Comparison of ENCODE assay signal across 9 mouse cellular contexts in genomic region chr6:56832830-56833229, GRCm38 (mm10). TPM values are rescaled to one million over a fixed set of nuclear protein-coding genes. Genes with fewer than 3 reads are reported as not detected.
DNase-seq lines count a peak whose midpoint lies in the region; ATAC-seq and TF ChIP-seq lines count a peak whose summit lies in the region.
"Had no signal": no experiment of that assay in that cellular context is flagged by ENCODE, and none has a peak within 500 bp of the region (broad histone marks: within the 10 kb centered on the region; RNA-seq: fewer than 3 reads in every experiment).

No protein-coding gene starts in this region.

- H3K4me3 ChIP-seq in kidney, embryonic 14.5 days (ENCODE audit: low read length) = peak overlapping the region; percentile 76
- peak overlapping the region; percentile 67 for H3K4me3 ChIP-seq in hindbrain, postnatal 0 days (ENCODE audit: low read length)
- H3K4me3 ChIP-seq in myocyte = peak overlapping the region; percentile 47

- peak overlapping the region; percentile 38; the same call in 1 of the 2 replicates for H3K9ac ChIP-seq in kidney, embryonic 14.5 days (ENCODE audit: low read depth, low read length)
- H3K9ac ChIP-seq in hindbrain, postnatal 0 days (replicated peaks; ENCODE audit: low read length) = no peak overlapping the region; the same call in 1 of the 2 replicates

- TF ChIP-seq POLR2A in myocyte (IDR thresholded peaks at IDR 0.05; ENCODE audit: insufficient read length, low read depth) = no peak

- no peak for ATAC-seq in kidney, embryonic 14.5 days (ENCODE audit: low FRiP score, low TSS enrichment)
- no peak for ATAC-seq in hindbrain, postnatal 0 days

- H3K27ac ChIP-seq in kidney, embryonic 14.5 days (ENCODE audit: low read depth, low read length) = no peak overlapping the region
- H3K27ac ChIP-seq in hindbrain, postnatal 0 days = no peak overlapping the region

- H3K9me3 ChIP-seq in kidney, embryonic 14.5 days (ENCODE audit: control insufficient read depth, low read length) = no peaks in the 10 kb centered on the region
- H3K9me3 ChIP-seq in hindbrain, postnatal 0 days (ENCODE audit: low read length) = no peaks in the 10 kb centered on the region

- peaks cover 13% of the 10 kb centered on the region for H3K79me2 ChIP-seq in myocyte (ENCODE audit: control insufficient read depth, insufficient read depth)

- H3ac ChIP-seq in myocyte (ENCODE audit: control insufficient read depth, insufficient read length) = peak overlapping the region; percentile 71

- H3K27me3 ChIP-seq in kidney, embryonic 14.5 days (ENCODE audit: control insufficient read depth, insufficient read depth, low read length) = no peaks in the 10 kb centered on the region
- H3K27me3 ChIP-seq in hindbrain, postnatal 0 days (ENCODE audit: insufficient read depth, low read length) = no peaks in the 10 kb centered on the region
- no peaks in the 10 kb centered on the region for H3K27me3 ChIP-seq in myocyte (ENCODE audit: control insufficient read depth, insufficient read depth, insufficient read length)

- peak overlapping the region; percentile 70 for H3K4me2 ChIP-seq in kidney, embryonic 14.5 days (replicated peaks; ENCODE audit: low read depth, low read length)
- peak overlapping the region; percentile 78 for H3K4me2 ChIP-seq in hindbrain, postnatal 0 days (ENCODE audit: low read depth, low read length)
- peak overlapping the region; percentile 61 for H3K4me2 ChIP-seq in myocyte (ENCODE audit: low read depth)

- TF ChIP-seq CTCF in hindbrain, postnatal 0 days (IDR thresholded peaks at IDR 0.05; ENCODE audit: low read depth) = no peak

- DNase-seq in kidney, adult 9 months = no peak
- DNase-seq in embryo, embryonic 10.5 days (ENCODE audit: low spot score) = peak; percentile 22
- DNase-seq in hindbrain, postnatal 0 days (ENCODE audit: low spot score) = no peak
- DNase-seq in cerebellum, adult 8-10 months = no peak
- no peak for DNase-seq in right cerebral cortex, postnatal 36 days (ENCODE audit: low spot score in 2 of 2)
- no peak for DNase-seq in adrenal gland, adult 2 months
- DNase-seq: right cerebral cortex, postnatal 14 days had no signal

- H3K4me1 ChIP-seq in kidney, embryonic 14.5 days (ENCODE audit: control insufficient read depth, insufficient read depth, low read length) = no peaks in the 10 kb centered on the region
- H3K4me1 ChIP-seq in hindbrain, postnatal 0 days (ENCODE audit: insufficient read depth, low read length) = no peaks in the 10 kb centered on the region

- H3K36me3 ChIP-seq in kidney, embryonic 14.5 days (ENCODE audit: control insufficient read depth, insufficient read depth, low read length) = peaks cover 17% of the 10 kb centered on the region
- H3K36me3 ChIP-seq in hindbrain, postnatal 0 days (ENCODE audit: insufficient read depth, low read length) = no peaks in the 10 kb centered on the region
- peaks cover 5% of the 10 kb centered on the region for H3K36me3 ChIP-seq in myocyte (ENCODE audit: control insufficient read depth, insufficient read depth)

TF ChIP-seq in myocyte, 11 proteins besides CTCF, POLR2A, EP300 and RAD21:
- TF ChIP-seq USF1 (IDR thresholded peaks at IDR 0.05; ENCODE audit: low read depth) (no peak), E2F4 (IDR thresholded peaks at IDR 0.05; ENCODE audit: insufficient read depth) (no peak), MAX (IDR thresholded peaks at IDR 0.05; ENCODE audit: low read depth) (no peak), SRF (IDR thresholded peaks at IDR 0.05; ENCODE audit: control insufficient read depth, insufficient read length, low read depth) (no peak), TCF12 (IDR thresholded peaks at IDR 0.05; ENCODE audit: insufficient read depth, poor library complexity, severe bottlenecking) (no peak), TCF3 (IDR thresholded peaks at IDR 0.05; ENCODE audit: insufficient read length, low read depth) (no peak), CEBPB (IDR thresholded peaks at IDR 0.05; ENCODE audit: insufficient read depth, poor library complexity, severe bottlenecking) (no peak), MYOG (IDR thresholded peaks at IDR 0.05; ENCODE audit: control insufficient read depth in 1 of 3, insufficient read depth in 1 of 3, insufficient read length in 2 of 3, low read depth in 2 of 3) (no peak), POLR2AphosphoS2 (IDR thresholded peaks at IDR 0.05; ENCODE audit: insufficient read length, low read depth) (no peak), REST (IDR thresholded peaks at IDR 0.05; ENCODE audit: insufficient read depth, insufficient read length) (no peak), MYOD1 (IDR thresholded peaks at IDR 0.05; ENCODE audit: control insufficient read depth in 1 of 3, insufficient read length in 2 of 3, low read depth in 2 of 3) (no peak)
TF ChIP-seq in myocyte: peak in this region for 0.

RNA-seq across cellular contexts. Expression of gene Fkbp9, which starts 1.0 kb away (rescaled TPM):
- 56.1 and 103 TPM in 2 replicates for polyA plus RNA-seq in kidney, embryonic 14.5 days (2014; fragmentation: Nextera tagmentation; extraction: Ambion mirVana)
- total RNA-seq in hindbrain, postnatal 0 days (2014; rRNA removed) = 47.4 and 54.8 TPM in 2 replicates
- 44.7 and 45.9 TPM in 2 replicates for polyA plus RNA-seq in hindbrain, postnatal 0 days (2015; fragmentation: Nextera tagmentation; extraction: Ambion mirVana)
- 91.6 TPM for polyA plus RNA-seq in myocyte (2012; fragmentation: generic; extraction: Trizol)
- 10 to 100 TPM; 53.9 to 87.1 TPM for total RNA-seq in adrenal gland, adult 2 months (2021)
- 33.5 and 35.2 TPM in 2 replicates for polyA plus RNA-seq in adrenal gland, adult 2 months (2012; rRNA removed)

RNA-seq across cellular contexts. Expression of gene Kbtbd2, which starts 35.2 kb away (rescaled TPM):
- 20.4 and 38.3 TPM in 2 replicates for polyA plus RNA-seq in kidney, embryonic 14.5 days (2014; fragmentation: Nextera tagmentation; extraction: Ambion mirVana)
- 36.0 and 46.2 TPM in 2 replicates for total RNA-seq in hindbrain, postnatal 0 days (2014; rRNA removed)
- 18.2 and 19.7 TPM in 2 replicates for polyA plus RNA-seq in hindbrain, postnatal 0 days (2015; fragmentation: Nextera tagmentation; extraction: Ambion mirVana)
- 11.6 TPM for polyA plus RNA-seq in myocyte (2012; fragmentation: generic; extraction: Trizol)
- total RNA-seq in adrenal gland, adult 2 months (2021) = 10 to 100 TPM; 28.5 to 32.7 TPM
- polyA plus RNA-seq in adrenal gland, adult 2 months (2012; rRNA removed) = 3.0 and 4.3 TPM in 2 replicates
